Mouse (Mus musculus): Measurements from ENCODE around the gene Rufy1. TPM values are rescaled to one million over a fixed set of nuclear protein-coding genes. Genes with fewer than 3 reads are reported as not detected.

Rufy1 gene
- polyA plus RNA-seq, 1 experiment: 13.9 TPM

GRCm38 (mm10) chr11:50352177-50352576, 78.7 kb downstream of the Rufy1 start:
- Histone ChIP-seq H3ac (ENCODE audit: control insufficient read depth, insufficient read length) (no peak overlapping the region), H3K4me3 (no peak overlapping the region), H3K36me3 (ENCODE audit: control insufficient read depth, insufficient read depth) (no peaks in the 10 kb centered on the region), H3K79me2 (ENCODE audit: control insufficient read depth, insufficient read depth) (no peaks in the 10 kb centered on the region), H3K4me2 (ENCODE audit: low read depth) (no peak overlapping the region), H3K27me3 (ENCODE audit: control insufficient read depth, insufficient read depth, insufficient read length) (peaks cover 13% of the 10 kb centered on the region)
- TF ChIP-seq USF1 (IDR thresholded peaks at IDR 0.05; ENCODE audit: low read depth): no peak
- TF ChIP-seq POLR2AphosphoS2 (IDR thresholded peaks at IDR 0.05; ENCODE audit: insufficient read length, low read depth): no peak
- TF ChIP-seq MYOG (IDR thresholded peaks at IDR 0.05; ENCODE audit: control insufficient read depth in 1 of 3, insufficient read depth in 1 of 3, insufficient read length in 2 of 3, low read depth in 2 of 3): no peak
- no peak for TF ChIP-seq TCF12 (IDR thresholded peaks at IDR 0.05; ENCODE audit: insufficient read depth, poor library complexity, severe bottlenecking)
- TF ChIP-seq TCF3 (IDR thresholded peaks at IDR 0.05; ENCODE audit: insufficient read length, low read depth): no peak

GRCm38 (mm10) chr11:50346256-50347032, 84.5 kb downstream of the Rufy1 start:
- TF ChIP-seq MYOD1 (IDR thresholded peaks at IDR 0.05; ENCODE audit: control insufficient read depth in 1 of 3, insufficient read length in 2 of 3, low read depth in 2 of 3) (no peak), MYOG (IDR thresholded peaks at IDR 0.05; ENCODE audit: control insufficient read depth in 1 of 3, insufficient read depth in 1 of 3, insufficient read length in 2 of 3, low read depth in 2 of 3) (no peak), MAX (IDR thresholded peaks at IDR 0.05; ENCODE audit: low read depth) (no peak), POLR2A (IDR thresholded peaks at IDR 0.05; ENCODE audit: insufficient read length, low read depth) (no peak), SRF (IDR thresholded peaks at IDR 0.05; ENCODE audit: control insufficient read depth, insufficient read length, low read depth) (no peak), CEBPB (IDR thresholded peaks at IDR 0.05; ENCODE audit: insufficient read depth, poor library complexity, severe bottlenecking) (no peak), TCF12 (IDR thresholded peaks at IDR 0.05; ENCODE audit: insufficient read depth, poor library complexity, severe bottlenecking) (no peak), POLR2AphosphoS2 (IDR thresholded peaks at IDR 0.05; ENCODE audit: insufficient read length, low read depth) (no peak), E2F4 (IDR thresholded peaks at IDR 0.05; ENCODE audit: insufficient read depth) (no peak), TCF3 (IDR thresholded peaks at IDR 0.05; ENCODE audit: insufficient read length, low read depth) (no peak)
- no peaks in the 10 kb centered on the region for H3K79me2 ChIP-seq (ENCODE audit: control insufficient read depth, insufficient read depth)
- no peak overlapping the region for H3K4me2 ChIP-seq (ENCODE audit: low read depth)
- H3K27me3 ChIP-seq (ENCODE audit: control insufficient read depth, insufficient read depth, insufficient read length): no peaks in the 10 kb centered on the region
- H3K36me3 ChIP-seq (ENCODE audit: control insufficient read depth, insufficient read depth): no peaks in the 10 kb centered on the region
- H3ac ChIP-seq (ENCODE audit: control insufficient read depth, insufficient read length): no peak overlapping the region
- no peak overlapping the region for H3K4me3 ChIP-seq

- Histone ChIP-seq H3K4me3 (no peak overlapping the region), H3K4me2 (ENCODE audit: low read depth) (no peak overlapping the region)
Observed at GRCm38 (mm10) chr11:50345486-50345885, 85.4 kb downstream of the Rufy1 start.

More at GRCm38 (mm10) chr11:50345486-50345885, 85.4 kb downstream of the Rufy1 start:
- Histone ChIP-seq H3K79me2 (ENCODE audit: control insufficient read depth, insufficient read depth) (no peaks in the 10 kb centered on the region), H3K36me3 (ENCODE audit: control insufficient read depth, insufficient read depth) (no peaks in the 10 kb centered on the region), H3K27me3 (ENCODE audit: control insufficient read depth, insufficient read depth, insufficient read length) (no peaks in the 10 kb centered on the region), H3ac (ENCODE audit: control insufficient read depth, insufficient read length) (no peak overlapping the region)
- TF ChIP-seq POLR2AphosphoS2 (IDR thresholded peaks at IDR 0.05; ENCODE audit: insufficient read length, low read depth) (no peak), MAX (IDR thresholded peaks at IDR 0.05; ENCODE audit: low read depth) (no peak), TCF3 (IDR thresholded peaks at IDR 0.05; ENCODE audit: insufficient read length, low read depth) (no peak), TCF12 (IDR thresholded peaks at IDR 0.05; ENCODE audit: insufficient read depth, poor library complexity, severe bottlenecking) (no peak), SRF (IDR thresholded peaks at IDR 0.05; ENCODE audit: control insufficient read depth, insufficient read length, low read depth) (no peak), CEBPB (IDR thresholded peaks at IDR 0.05; ENCODE audit: insufficient read depth, poor library complexity, severe bottlenecking) (no peak)

Other genes with a start within 250 kb of the Rufy1 start
- 873 TPM for gene Sqstm1, start 220.3 kb downstream of the Rufy1 start, polyA plus RNA-seq (2012; fragmentation: generic; extraction: Trizol)
- 89.2 TPM for gene Mgat4b, start 220.2 kb downstream of the Rufy1 start, polyA plus RNA-seq (2012; fragmentation: generic; extraction: Trizol)
- 1.8 TPM for gene Ltc4s, start 192.5 kb downstream of the Rufy1 start, polyA plus RNA-seq (2012; fragmentation: generic; extraction: Trizol)
- 13.7 TPM for gene Maml1, start 138.8 kb downstream of the Rufy1 start, polyA plus RNA-seq (2012; fragmentation: generic; extraction: Trizol)
- 139 TPM for gene Canx, start 105.5 kb downstream of the Rufy1 start, polyA plus RNA-seq (2012; fragmentation: generic; extraction: Trizol)
- not detected for gene Cby3, start 76.7 kb downstream of the Rufy1 start, polyA plus RNA-seq (2012; fragmentation: generic; extraction: Trizol)
- 54.5 TPM for gene Hnrnph1, start 54.1 kb downstream of the Rufy1 start, polyA plus RNA-seq (2012; fragmentation: generic; extraction: Trizol)
- 24.9 TPM for gene Adamts2, start 171.0 kb upstream of the Rufy1 start, polyA plus RNA-seq (2012; fragmentation: generic; extraction: Trizol)

Data from myocyte (in vitro differentiated cells).